Mouse (Mus musculus) layer of hippocampus, postnatal 25 days (tissue): Measurements from ENCODE around the gene Egln3. TPM values are rescaled to one million over a fixed set of nuclear protein-coding genes. Genes with fewer than 3 reads are reported as not detected.

Experiments used
- DNase-seq, 2 experiments: peaks; one replicate each; pipeline ENCODE4 v3.0.0; 2022; ENCODE audit warnings: mixed read lengths in 2 of 2, low spot score in 1 of 2; ENCODE audit errors: extremely low spot score in 1 of 2
- total RNA-seq, 2 experiments: library from RNA; stranded (reverse); gene quantifications; 2 replicates each; pipeline ENCODE4 v1.2.3; 2021

The Egln3 gene
- total RNA-seq, 2 experiments from 2014 or later = 5.3 to 5.8 TPM

- peak in 1 of 2 experiments; percentile 28 for DNase-seq
Observed at GRCm38 (mm10) chr12:54205195-54205594, 1.5 kb upstream of the Egln3 start.

GRCm38 (mm10) chr12:54202765-54203655 is 650 bp downstream of the Egln3 start:
- DNase-seq = peak in 1 of 2 experiments; percentile 14

GRCm38 (mm10) chr12:54202276-54202675 is 1.4 kb downstream of the Egln3 start:
- DNase-seq = no peak

- DNase-seq = no peak
Observed at GRCm38 (mm10) chr12:54200856-54201255, 2.8 kb downstream of the Egln3 start.

- peak in 1 of 2 experiments; percentile 45 for DNase-seq
Observed at GRCm38 (mm10) chr12:54200172-54200571, 3.5 kb downstream of the Egln3 start.

DNA sequence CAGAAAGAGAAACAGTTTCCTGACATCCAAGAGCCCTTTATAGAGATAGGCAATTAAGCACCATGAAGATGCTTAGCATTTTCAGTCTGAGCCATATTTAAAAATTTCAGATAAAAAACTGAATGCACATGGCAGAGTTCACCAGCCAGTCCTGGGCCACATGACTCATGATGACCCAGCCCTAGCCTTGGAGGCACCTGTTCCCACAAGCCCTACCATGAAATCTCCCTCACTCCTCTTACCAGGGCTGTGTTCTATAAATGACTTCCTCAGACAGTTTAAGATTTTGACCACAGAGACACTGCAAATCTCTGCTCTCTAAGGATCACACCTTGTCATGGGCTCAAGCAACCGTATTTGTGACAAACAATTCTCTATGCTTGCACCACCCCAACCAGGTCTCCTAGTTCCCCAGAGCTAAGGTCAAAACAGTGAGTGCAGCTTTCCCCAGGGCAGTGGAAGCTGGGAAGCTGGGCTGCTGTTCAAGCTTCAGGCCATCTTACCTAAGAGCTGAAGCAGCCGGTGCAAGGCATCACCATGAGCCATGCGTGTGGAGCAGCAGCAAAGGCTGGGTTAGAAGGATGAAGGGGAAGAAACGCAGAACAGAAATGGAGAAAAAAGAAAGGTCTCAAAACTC is 5.3 kb downstream of the Egln3 start:
- no peak for DNase-seq

GRCm38 (mm10) chr12:54197849-54198248 is 5.8 kb downstream of the Egln3 start:
- DNase-seq = no peak

DNA sequence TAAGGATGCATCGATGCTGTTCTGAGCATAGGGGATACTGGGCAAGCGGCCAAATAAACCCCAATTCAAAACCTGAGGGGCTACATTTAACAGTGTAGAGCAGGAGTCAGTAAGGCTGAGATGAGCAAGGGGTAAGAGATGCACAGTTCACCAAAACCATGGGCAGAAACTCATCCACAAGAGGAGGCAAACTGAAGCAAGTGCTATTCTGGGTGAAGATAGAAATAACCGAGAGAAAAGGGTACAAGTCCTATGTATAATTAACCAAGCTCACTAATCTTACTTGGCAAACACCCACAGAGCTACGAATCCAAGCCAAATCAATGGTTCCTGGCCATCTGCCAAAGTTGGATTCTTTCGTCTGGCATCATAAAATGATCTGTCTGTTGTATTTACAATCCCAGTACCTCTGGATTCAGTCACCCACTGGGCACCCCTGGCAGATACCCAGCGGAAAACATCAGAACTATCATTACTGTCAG is 6.3 kb downstream of the Egln3 start:
- no peak for DNase-seq

GRCm38 (mm10) chr12:54196881-54197280 is 6.8 kb downstream of the Egln3 start:
- no peak for DNase-seq

DNA sequence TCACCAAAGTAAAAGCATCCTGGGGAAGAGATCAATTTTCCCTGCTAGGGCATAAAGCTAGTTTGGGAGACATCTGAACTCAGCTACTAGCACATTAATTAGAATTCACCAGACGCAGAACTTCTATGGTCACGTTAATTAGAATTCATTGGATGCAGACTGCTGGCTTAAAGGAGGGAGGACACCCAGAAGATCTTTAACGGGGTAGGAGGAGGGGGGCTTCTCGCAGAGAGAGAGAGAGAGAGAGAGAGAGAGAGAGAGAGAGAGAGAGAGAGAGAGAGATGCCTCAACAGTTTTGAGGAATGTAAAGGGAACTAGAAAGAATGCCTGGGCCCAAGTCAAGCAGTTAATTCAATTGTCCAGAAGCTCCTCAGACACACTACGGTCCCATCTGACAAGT is 9.5 kb downstream of the Egln3 start:
- no peak for DNase-seq

GRCm38 (mm10) chr12:54192305-54192661 is 11.4 kb downstream of the Egln3 start:
- no peak for DNase-seq

DNA sequence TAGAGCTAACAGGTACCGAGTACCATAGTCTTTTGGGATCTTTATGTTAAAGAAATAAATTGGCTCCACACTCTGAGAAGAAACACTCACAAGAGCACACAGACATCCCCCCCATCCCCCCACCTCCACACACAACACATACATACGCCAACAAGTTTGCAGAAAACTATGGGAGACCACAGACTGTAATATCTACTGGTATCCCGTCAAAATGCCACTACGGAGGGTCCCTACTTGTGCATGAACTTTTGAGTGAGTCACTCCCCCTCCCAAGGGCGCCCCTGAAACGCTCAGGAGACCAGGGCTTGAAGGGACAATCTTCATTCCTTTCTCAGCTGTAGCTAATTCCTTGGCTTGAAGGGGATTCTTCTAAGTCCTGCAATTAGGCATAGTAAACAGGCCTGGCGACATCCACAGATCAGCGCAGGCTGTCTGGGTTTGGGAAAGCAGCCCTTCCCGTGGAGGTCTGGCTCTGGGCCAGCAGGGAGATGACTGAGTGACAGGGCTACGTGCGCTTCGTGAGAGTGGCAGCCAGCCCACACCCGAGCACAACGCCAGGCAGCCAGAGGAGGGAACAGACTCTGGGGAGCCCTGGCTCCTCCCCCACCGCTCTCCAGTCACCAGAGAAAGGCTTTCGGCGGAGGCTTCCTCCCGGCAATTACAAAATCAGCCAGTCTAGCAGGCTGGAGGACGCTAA is 11.9 kb downstream of the Egln3 start:
- DNase-seq = peak; percentile 47 to 64

DNA sequence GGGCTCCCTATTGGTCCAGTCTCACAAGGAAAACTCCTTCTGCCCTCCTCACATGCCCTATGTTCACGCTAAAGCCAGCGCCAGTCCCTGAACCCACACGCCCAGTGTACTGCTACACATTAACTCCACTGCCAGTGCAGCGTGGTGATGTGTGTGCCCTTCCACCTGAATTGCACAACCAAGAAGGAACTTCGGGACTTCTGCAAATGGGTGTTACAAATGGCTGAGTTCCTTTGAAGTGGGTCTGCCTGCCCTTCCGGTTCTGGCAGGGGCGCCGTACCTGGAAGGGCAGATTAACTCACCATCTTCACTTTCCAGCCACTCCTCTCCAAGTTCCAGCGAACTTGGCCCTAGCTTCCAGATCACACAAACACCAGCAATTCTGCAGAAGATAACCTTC is 12.5 kb downstream of the Egln3 start:
- DNase-seq = no peak

DNA sequence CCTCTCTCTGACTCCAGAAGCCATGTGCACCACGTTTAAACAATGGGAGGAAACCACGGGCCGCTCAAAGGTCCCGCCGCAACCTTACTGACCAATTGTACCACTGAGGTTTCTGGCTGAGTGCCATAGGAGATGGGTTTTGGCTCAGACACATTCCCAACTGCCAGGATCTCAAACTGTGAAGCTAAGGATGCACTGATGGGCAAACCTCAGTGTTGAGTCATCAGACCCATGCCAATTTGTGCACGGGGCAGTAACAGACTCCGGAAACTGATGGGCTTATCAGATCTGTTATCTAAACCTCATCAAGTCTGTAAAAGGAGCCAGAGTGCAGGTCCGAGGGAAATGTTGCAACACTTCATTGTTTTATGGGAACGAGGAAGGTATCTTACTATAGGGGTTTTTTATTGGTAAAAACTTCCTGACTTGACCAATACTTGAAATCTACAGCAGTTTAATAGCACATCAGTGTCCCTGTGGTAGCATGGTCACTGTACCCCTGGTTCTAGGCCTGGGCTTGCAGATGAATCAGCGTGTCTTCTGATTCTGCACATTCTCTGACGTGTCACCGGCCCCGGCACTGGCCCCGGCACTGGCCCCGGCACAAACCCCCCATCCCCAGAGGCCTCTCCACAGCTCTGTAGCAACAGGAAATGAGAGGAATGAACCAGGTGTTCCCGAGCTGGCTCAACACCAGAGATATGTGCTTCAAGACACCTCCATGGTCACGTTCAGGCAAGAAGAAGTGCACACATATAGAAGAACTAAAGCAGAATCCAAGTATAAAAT is 15.7 kb downstream of the Egln3 start:
- no peak for DNase-seq

DNA sequence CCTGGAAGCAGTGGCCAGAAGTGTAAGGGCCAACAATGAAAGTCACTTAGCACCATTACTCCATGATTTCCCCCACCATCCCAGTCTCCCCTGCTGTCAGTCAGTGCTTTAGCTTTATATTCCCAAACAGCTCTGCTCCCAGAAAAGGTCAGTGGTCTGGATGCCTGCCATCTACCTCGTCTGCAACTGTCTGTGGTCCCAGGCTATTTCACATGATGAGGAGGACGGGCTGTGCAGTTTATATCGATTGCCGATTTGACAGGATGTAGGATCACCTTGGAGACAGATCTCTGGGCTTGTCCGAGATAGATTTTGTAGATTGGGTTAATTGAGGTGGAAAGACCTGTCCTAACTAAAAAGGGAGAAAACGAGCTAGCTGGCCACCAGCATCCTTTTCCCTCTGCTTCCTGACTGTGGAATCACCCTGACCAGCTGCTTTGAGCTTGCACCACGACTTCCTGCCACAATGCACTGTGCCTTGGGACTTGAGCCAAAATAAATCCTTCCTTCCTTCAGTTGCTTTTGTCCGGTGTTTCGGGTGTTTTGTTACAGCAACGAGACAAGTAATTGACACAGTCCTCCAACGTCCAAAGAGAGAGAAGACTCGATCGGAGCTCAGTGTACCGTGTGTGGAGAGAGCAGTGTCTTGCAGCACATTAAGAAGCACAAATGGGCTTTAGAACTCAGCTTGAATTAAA is 16.6 kb downstream of the Egln3 start:
- DNase-seq = no peak

GRCm38 (mm10) chr12:54184264-54184663 is 19.4 kb downstream of the Egln3 start:
- no peak for DNase-seq

GRCm38 (mm10) chr12:54178323-54178722 is 25.3 kb downstream of the Egln3 start:
- no peak for DNase-seq

DNA sequence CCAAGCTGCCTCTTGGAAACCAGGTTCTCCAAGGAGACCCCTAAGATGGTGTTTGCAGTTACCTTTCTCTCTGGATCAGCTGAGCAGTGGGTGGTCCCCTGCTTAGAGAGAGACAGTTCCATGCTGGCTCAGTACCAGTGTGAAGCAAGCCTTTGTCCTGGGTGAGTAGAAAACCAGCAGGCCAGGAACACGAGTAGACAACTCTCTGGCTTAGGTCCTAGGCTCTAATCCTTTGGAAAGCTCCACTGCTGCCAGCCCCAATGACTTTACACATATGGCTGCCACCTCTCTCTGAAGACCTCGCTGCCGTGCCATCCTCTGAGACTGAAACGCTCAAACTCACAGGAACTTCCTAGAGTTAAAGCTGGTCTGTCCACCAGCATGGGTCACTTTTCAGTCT is 34.9 kb downstream of the Egln3 start:
- DNase-seq = no peak

- DNase-seq = no peak
Observed at GRCm38 (mm10) chr12:54167737-54168136, 35.9 kb downstream of the Egln3 start.

DNA sequence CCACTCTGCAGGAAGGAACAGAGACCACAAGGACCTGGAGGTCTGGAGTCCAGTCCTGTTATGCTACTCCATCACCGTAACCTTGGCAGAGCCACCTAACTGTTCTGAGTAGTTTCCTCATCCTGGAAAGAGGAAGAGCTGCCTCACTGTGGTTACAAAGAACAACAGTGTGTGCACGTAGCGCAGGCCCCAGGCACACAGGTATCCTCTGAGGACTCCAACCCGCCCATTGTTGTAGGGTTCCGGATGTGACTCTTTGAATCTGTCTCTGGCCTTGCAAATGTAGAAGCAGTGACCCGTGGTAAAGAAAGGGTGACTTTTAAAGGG is 39.0 kb downstream of the Egln3 start:
- no peak for DNase-seq
